Mouse (Mus musculus) ovary, adult 18-20 months (tissue): ENCODE data around the gene Umps.
A peak's percentile ranks its signal among the peaks of the same experiment; 100 is the strongest.

ENCODE experiments used
- DNase-seq: peaks from one replicate; pipeline ENCODE4 v3.0.0; 2022; ENCODE audit warnings: low spot score, mixed read lengths

Umps gene

GRCm38 (mm10) chr16:33954793-33955192 lies 12.0 kb downstream of the Umps start:
- no peak for DNase-seq

GRCm38 (mm10) chr16:33953008-33953407 lies 13.8 kb downstream of the Umps start:
- no peak for DNase-seq

- peak; percentile 66 for DNase-seq
Measured at GRCm38 (mm10) chr16:33950830-33951229, 16.0 kb downstream of the Umps start.

GRCm38 (mm10) chr16:33950386-33950785 lies 16.5 kb downstream of the Umps start:
- no peak for DNase-seq

- DNase-seq: no peak
Measured at GRCm38 (mm10) chr16:33947664-33948571, 18.9 kb downstream of the Umps start.

- no peak for DNase-seq
Measured at GRCm38 (mm10) chr16:33946021-33946420, 20.8 kb downstream of the Umps start.

- no peak for DNase-seq
Measured at GRCm38 (mm10) chr16:33944772-33945171, 22.1 kb downstream of the Umps start.

GRCm38 (mm10) chr16:33944126-33944525 lies 22.7 kb downstream of the Umps start:
- no peak for DNase-seq

GRCm38 (mm10) chr16:33943388-33943787 lies 23.4 kb downstream of the Umps start:
- no peak for DNase-seq

GRCm38 (mm10) chr16:33942341-33942740 lies 24.5 kb downstream of the Umps start:
- no peak for DNase-seq

- DNase-seq: peak; percentile 37
Measured at GRCm38 (mm10) chr16:33941271-33941781, 25.5 kb downstream of the Umps start.

GRCm38 (mm10) chr16:33940095-33940494 lies 26.7 kb downstream of the Umps start:
- DNase-seq: no peak

- DNase-seq: no peak
Measured at GRCm38 (mm10) chr16:33939636-33940035, 27.2 kb downstream of the Umps start.

GRCm38 (mm10) chr16:33939133-33939531 lies 27.7 kb downstream of the Umps start:
- no peak for DNase-seq

- DNase-seq: no peak
Measured at GRCm38 (mm10) chr16:33938311-33939132, 28.3 kb downstream of the Umps start.

- DNase-seq: peak; percentile 41
Measured at GRCm38 (mm10) chr16:33937567-33937966, 29.3 kb downstream of the Umps start.

- DNase-seq: no peak
Measured at GRCm38 (mm10) chr16:33936885-33937284, 30.0 kb downstream of the Umps start.

- DNase-seq: no peak
Measured at GRCm38 (mm10) chr16:33935407-33935785, 31.4 kb downstream of the Umps start.

- DNase-seq: no peak
Measured at GRCm38 (mm10) chr16:33934701-33935406, 32.0 kb downstream of the Umps start.

GRCm38 (mm10) chr16:33933411-33933810 lies 33.4 kb downstream of the Umps start:
- DNase-seq: no peak

- no peak for DNase-seq
Measured at GRCm38 (mm10) chr16:33932126-33932525, 34.7 kb downstream of the Umps start.

- no peak for DNase-seq
Measured at GRCm38 (mm10) chr16:33931682-33932081, 35.2 kb downstream of the Umps start.
